Mouse (Mus musculus) liver, postnatal 0 days (tissue): ENCODE measurements around the gene Fam71e2.

ENCODE experiments used
- CTCF ChIP-seq: sonication (generic); IDR thresholded peaks from 2 replicates; pipeline ENCODE4 v1.5.1; 2016; ENCODE audit warnings: antibody characterized with exemption, low read depth
- EP300 ChIP-seq: IDR thresholded peaks from 2 replicates; pipeline ENCODE4 v1.6.1; 2016; ENCODE audit warnings: antibody characterized with exemption, low read depth, mild to moderate bottlenecking

DNA sequence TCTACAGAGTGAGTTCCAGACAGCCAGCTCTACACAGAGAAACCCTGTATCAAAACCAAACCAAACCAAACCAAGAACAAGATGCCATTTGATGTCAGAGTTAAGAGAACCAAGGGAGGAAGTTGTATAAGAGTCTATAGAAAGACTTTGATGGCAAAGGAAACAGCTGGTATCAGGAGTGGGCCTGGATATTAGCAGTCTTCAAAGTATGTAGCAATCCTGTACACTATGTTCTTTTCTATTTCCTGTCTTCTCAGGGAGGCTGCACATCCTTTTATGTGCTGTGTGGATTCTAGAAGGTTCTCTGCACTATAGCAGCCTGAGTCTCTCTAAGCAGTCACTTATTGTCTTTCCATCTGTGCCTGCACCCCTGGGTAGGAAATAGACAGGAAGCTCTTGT lies 45.5 kb upstream of the Fam71e2 start:
- TF ChIP-seq CTCF, result no peak
- TF ChIP-seq EP300, result peak; percentile 60; the same call in 1 of the 2 replicates
